Mouse (Mus musculus) adipose tissue, adult 10 weeks (tissue): Measurements from ENCODE around the gene Tex264. TPM values are rescaled to one million over a fixed set of nuclear protein-coding genes. Genes with fewer than 3 reads are reported as not detected.

ENCODE experiments used
- polyA plus RNA-seq: library from polyadenylated mRNA; stranded (reverse); fragments of 350-450 nt; fragmentation: Illumina TruSeq; extraction: RNeasy Lipid Tissue Mini Kit (QIAGEN cat#74804); gene quantifications from one replicate; pipeline ENCODE4 v1.2.3, GENCODE M21; 2014; ENCODE audit warnings: low read depth, low replicate concordance

Tex264 gene
- 68.3 TPM for polyA plus RNA-seq

DNA sequence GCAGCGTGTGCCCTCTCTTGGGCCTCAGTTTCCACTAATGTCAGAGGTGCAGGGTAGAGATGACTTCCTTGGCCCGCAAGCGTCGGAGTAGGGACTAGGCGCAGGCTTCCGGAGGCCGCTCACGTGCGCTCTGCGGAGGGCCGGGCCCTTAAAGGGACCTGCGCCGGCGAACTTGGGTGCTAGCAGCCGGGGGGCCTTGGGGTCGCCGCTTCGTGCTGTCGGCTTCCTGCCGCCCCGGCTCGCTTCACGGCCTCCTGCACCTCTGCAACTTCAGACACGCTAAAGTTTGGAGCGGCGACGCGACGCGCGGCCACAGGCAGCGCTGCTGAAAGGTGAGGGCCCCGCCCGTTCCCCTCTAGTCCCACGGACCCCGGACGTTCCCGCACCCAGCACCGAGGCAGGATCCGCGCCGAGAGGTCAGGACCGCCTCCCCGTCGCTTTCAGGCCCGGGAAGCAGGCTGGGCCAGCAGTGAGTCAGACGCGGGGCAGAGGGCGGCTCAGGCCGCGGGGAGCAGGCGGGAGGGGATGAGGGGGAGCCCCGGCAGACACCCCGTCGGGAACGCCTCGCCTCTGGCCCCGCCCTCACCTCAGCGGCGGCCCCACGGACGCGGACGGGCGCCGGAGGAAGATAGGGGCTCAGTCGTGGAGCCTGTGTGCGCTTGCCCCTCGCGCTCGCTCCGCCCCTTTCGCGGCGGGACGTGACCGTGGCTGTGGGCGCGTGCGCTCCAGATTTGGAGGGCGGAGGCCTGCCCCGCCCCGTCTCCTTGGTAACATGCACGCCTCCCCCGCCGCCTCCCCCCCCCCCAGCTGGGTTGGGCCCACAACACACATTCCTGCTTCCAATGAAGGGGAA lies at the start of gene Tex264:
Gene Tex264, minus strand, starts transcription at position 679 of the 853 bp plus-strand sequence.

DNA sequence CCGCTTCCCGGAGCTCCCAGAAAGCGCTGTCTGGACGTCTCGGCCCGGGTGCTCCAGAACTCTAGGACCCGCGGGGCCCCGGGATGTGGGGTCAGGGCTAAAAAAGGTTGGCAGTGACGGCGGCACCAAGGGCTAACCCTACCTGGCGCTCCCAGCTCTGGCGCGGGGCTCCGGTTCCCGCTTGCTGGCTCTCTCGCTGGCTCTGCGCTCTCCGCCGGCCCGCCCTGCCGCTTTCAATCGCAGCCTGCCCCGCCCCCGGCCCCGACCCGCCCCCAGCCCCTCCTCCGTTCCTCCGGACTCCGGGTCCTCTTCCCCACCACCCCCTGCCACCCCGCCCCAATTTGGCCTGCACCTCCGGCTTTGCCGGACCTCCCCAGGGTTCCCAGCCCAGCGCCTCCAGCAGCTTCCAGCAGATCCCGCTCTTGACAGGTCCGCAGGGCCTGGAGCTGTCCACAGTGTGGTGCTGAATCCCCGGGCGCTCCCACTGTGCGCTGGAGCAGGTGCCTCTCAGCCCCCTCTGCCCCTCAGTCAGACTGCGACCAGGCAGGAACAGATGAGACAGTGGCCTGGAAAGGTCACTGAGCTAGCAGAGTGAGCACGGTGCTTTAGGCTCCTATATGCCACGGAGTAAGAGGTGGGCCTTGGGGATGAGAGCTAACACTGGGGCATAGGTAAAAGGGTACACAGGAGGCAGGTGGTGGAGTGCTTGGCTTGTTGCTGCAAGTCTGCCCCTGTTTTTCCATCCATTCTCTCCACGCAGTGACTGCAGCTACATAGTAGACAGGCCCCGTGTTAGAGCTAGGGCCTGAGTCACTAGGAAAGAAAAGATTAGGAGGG lies 29.6 kb downstream of the Tex264 start, which contains the start of gene Grm2:
Gene Grm2, minus strand, starts transcription at position 199 of the 837 bp plus-strand sequence.

DNA sequence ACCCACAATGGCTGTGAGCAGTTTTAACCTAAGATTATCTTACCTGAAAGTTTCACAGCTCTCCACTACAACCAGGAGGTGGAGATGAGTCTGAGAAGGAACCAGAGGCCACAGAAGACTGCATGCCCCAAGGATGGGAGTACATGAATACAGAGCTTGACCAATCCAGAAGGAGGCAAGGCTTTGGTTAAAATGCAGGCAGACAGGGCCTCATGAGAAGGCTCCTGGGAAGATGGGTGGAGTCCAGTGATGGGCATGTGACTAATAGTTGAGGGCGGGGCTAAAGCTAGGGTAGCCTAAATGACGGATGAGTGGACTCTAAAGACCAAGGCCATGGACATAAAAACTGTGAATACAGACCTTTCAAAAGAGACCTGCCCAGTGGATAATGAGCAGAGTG lies 59.4 kb downstream of the Tex264 start, which contains the start of gene Iqcf6:
Gene Iqcf6, plus strand, starts transcription at position 301 of the 400 bp plus-strand sequence.

Other genes starting within 250 kb of the Tex264 start
- 14.4 TPM for gene Acy1, start 247.6 kb downstream of the Tex264 start, polyA plus RNA-seq
- 105 TPM for gene Abhd14b, start 238.5 kb downstream of the Tex264 start, polyA plus RNA-seq
- 19.6 TPM for gene Abhd14a, start 238.2 kb downstream of the Tex264 start, polyA plus RNA-seq
- 25.9 TPM for gene Pcbp4, start 232.6 kb downstream of the Tex264 start, polyA plus RNA-seq
- 0.60 TPM for gene Gpr62, start 220.0 kb downstream of the Tex264 start, polyA plus RNA-seq
- gene Rrp9, start 210.0 kb downstream of the Tex264 start, polyA plus RNA-seq = 19.8 TPM
- 58.9 TPM for gene Parp3, start 209.0 kb downstream of the Tex264 start, polyA plus RNA-seq
- 5.6 TPM for gene Iqcf1, start 186.0 kb downstream of the Tex264 start, polyA plus RNA-seq
- gene Iqcf5, start 171.4 kb downstream of the Tex264 start, polyA plus RNA-seq = 5.1 TPM
- gene Iqcf3, start 124.3 kb downstream of the Tex264 start, polyA plus RNA-seq = 28.7 TPM
- gene Iqcf4, start 114.9 kb downstream of the Tex264 start, polyA plus RNA-seq = 13.9 TPM
- gene Iqcf6, start 59.3 kb downstream of the Tex264 start, polyA plus RNA-seq = 1.0 TPM
- not detected for gene Grm2, start 29.8 kb downstream of the Tex264 start, polyA plus RNA-seq
- gene Rad54l2, start 103.3 kb upstream of the Tex264 start, polyA plus RNA-seq = 15.3 TPM
- 20.6 TPM for gene Dcaf1, start 135.9 kb upstream of the Tex264 start, polyA plus RNA-seq
- 14.5 TPM for gene Rbm15b, start 201.5 kb upstream of the Tex264 start, polyA plus RNA-seq
- 506 TPM for gene Manf, start 206.1 kb upstream of the Tex264 start, polyA plus RNA-seq